Mouse (Mus musculus) right cerebral cortex, postnatal 14 days (tissue): ENCODE data around the gene Papolg.
"Not testable (repeated sequence)": the region's sequence is repeated elsewhere in the genome, so short reads cannot be mapped to it uniquely, and the experiment has no call there.

Source experiments
- DNase-seq: peaks from one replicate; pipeline ENCODE4 v3.0.0; 2022

Papolg gene

GRCm38 (mm10) chr11:23895060-23895426, at the start of gene Papolg:
Gene Papolg (minus strand): TSS chr11:23895253.
- peak; percentile 87 for DNase-seq

GRCm38 (mm10) chr11:23928146-23928545, 33.1 kb upstream of the Papolg start:
- not testable (repeated sequence) for DNase-seq

GRCm38 (mm10) chr11:23927643-23928042, 32.6 kb upstream of the Papolg start:
- DNase-seq = no peak

- DNase-seq = not testable (repeated sequence)
These were observed 18.8 kb upstream of the Papolg start for GRCm38 (mm10) chr11:23913824-23914223.

DNA sequence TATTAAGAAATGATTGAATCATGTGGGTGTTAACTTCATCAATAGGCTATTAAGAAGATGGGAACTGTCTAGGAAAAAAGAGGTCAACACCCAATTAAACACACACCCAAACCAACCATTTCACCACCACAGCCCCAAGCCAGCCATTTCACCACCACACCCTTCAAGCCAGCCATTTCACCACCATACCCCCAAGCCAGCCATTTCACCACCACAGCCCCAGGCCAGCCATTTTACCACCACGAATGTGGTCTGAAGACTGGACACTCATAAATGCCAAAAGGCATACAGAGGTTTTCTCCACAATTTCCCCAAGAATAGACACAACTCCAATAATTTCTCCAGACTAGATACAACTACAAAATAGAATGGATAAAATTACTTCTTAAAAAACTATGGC, 8.9 kb upstream of the Papolg start:
- no peak for DNase-seq

DNA sequence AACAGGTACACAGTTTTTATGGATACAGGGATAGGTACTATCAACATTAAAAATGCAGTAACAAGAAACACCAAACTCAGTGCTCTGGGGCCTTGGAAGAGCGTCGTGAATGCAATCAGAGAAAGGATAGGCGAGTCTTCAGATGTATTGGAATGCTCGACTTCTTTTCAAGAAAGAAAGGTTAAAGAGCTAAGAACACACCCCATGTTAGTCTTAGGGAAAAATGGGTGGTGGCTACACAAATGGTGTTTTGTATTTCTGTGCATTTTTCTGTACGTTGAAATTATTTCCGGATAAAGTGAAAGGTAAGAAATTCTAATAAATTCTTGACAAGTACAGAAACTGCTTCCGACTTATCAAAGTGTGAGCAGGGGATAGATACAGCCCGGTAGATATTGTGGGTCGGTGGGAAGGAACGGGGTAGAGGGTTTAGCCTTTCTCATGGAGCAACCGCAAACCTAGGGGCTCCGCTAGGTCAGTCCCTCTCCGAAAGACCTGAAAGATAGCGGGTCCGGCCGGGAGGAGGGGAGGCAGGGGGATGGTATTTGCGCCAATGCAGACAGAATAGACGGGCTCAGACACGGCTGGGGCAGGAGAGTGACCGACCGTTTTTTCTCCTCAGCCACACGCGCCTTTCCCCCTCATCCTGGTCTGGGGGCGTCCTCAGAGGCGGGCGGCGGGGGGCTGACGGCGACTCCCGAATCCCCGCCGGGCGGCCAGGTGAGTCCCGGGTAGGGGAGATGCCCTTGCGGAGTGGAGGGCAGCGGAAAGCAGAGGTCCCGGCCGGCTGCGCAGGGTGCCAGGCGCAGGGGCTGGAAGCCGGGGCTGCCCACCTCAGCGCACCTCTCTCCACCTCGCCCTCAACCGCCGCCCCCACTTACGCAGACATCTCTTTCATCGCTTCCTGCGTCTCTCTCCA, 653 bp downstream of the Papolg start:
- no peak for DNase-seq

GRCm38 (mm10) chr11:23893556-23893955, 1.5 kb downstream of the Papolg start:
- no peak for DNase-seq

GRCm38 (mm10) chr11:23864326-23864725, 30.7 kb downstream of the Papolg start:
- DNase-seq = no peak

GRCm38 (mm10) chr11:23856723-23857112, 38.3 kb downstream of the Papolg start:
- DNase-seq = no peak

DNA sequence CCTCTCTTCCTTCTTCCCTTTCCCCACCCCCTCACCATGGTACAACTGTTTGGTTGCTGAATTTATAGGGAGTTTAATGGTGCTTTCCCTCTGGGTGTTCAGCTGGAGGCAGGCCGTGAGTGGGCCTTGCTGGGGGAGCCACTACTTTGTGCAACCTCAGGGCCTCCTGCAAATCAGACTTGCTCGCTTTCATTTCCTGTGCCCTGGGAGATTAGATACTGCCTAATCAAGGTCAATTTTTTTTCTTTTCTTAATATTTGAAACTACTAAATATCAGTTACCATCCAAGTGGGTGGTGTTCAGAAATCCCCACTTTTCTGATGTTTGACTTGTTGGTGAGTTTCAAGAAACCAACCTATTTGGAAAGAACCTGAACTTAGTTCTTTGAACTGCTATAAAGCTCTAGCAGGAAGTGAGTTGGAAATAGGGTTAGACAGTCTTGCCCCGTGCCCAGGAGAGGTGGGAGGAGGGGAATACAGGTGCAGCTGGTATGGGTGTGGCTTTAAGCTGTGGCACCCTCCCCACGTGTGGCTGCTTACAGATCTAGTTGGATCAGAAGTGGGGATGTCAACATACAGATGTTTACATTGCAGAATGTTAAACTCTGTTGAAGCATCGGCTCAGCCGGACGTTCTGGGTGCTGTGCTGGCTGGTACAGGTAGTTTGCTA, 38.9 kb downstream of the Papolg start:
- no peak for DNase-seq

- peak; percentile 70 for DNase-seq
These were observed 39.8 kb downstream of the Papolg start for GRCm38 (mm10) chr11:23855182-23855802.

DNA sequence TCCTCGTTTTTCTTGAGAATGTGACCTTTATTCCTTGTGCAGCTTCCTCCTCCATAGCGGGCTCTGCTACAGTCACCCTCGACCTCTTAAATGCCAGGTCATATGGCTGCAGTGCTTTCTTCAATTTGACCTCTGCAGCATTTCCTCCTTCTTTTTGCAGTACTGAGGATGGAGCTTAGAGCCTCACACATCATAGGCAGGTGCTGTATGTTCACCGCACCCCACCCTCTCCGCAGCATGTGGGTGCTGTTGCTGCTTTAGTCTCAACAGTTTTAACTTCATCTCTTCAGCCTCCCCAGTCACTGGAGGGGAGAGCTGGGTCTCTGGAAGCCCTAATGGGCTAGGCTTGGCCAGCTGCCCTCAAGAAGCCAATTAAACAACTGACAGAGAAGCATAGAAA, 41.7 kb downstream of the Papolg start:
- no peak for DNase-seq

DNA sequence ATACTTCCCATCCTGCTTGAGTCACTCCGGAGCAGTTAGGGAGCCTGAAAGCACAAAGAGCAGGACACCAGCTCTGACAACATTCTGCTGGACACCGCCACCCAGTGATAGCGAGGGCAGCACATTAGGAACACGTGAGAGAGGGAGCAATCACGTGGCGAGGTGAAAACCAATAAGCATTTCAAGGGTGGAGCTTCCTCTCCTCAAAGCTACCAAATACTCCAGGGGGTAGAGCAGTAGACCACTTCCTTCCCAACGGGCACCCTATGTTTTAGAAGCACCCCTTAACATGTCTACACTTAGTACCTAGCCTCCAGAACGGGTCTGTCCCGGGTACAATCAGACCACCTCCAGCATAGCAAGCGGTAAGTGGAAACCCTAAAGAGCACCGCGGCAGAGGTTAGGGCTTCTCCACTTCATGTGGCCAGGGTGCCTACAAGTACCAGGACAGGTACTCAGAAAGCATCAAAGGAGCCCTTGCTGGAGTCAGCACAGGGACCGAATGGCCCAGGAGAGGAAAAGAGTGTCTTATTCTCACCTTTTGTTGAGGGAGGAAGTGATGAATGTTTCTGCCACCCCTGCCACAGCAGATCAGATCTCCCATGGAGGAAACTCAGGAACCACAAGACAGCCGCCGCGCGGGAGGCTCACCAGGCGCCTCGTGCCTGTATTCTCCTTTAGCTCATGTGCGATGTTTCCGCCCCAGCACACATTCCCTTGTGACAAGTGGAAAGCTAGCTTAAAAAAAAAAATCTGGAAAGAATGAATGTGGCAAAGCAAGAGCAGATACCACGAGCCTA, 48.8 kb downstream of the Papolg start:
- DNase-seq = peak; percentile 12

GRCm38 (mm10) chr11:23823244-23823643, 71.8 kb downstream of the Papolg start:
- no peak for DNase-seq

DNA sequence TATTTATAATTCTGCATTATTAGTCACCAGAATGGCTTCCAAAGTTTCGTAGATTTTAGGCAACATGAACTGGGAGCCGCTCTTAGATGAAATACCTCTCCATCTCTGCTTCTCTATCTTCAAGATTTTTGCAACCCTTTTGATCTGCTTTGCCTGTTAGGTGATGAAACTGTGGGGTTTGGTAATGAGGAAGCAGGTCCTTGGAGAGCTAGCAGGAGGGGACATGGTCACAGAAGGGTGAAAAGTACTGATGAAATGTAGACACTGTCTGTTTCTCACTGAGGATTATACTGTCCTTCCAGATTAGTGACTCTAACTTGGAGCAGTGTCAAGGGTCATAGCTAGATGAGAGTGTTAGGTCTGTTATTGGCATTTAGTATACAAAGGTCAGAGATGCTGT, 73.4 kb downstream of the Papolg start:
- no peak for DNase-seq

DNA sequence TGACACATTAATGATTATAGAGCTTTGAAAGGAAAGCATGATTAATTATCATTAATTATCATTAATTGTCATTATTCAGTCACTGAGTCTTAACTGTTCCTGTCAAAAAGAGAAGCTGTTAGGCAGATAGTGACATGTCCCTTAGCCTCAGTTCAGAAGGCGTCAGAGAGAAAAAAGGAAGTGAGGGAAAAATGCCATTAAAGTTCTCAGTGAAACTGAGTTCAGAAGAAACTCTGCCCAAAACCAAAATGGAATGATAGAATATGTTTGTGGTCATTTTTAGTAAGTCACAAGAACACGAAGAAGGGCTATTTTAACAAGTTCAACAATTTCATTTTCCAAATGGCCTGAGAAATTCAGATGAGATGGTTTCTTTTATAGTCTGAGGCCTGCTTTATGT, 74.1 kb downstream of the Papolg start:
- no peak for DNase-seq

DNA sequence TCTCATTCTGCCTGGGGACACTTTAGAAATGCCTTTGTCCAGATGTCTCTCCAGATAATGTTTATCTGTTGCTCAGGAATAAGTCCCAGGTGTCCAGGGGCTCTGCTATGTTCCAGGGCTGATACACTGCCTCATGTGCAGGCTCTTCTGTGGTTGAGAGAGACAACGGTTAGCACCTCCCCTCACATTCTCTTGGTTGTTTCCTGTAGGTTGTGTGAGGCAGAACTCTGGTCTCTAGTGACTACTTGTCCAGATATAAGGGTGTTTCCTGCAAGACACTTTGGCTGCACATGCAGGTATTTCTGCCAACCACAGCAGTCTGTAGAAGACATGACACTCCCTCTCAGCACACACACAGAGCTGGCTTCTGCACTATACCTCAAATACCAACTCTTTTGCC, 76.3 kb downstream of the Papolg start:
- DNase-seq = no peak
